Mouse (Mus musculus) inflammation-experienced regulatory T-cells, adult 6 months (primary cell): Measurements from ENCODE around the gene Capn2. TPM values are rescaled to one million over a fixed set of nuclear protein-coding genes. Genes with fewer than 3 reads are reported as not detected.
A peak's percentile ranks its signal among the peaks of the same experiment; 100 is the strongest.

Experiments used
- ATAC-seq: one replicate; pipeline ENCODE4 v1.8.0; 2017
- polyA plus RNA-seq, 3 experiments: library from polyadenylated mRNA; unstranded; fragments of 100-300 nt; shearing (Covaris generic); gene quantifications; one replicate each; pipeline ENCODE4 v1.2.1; 2017

Capn2 gene
- 10 to 100 TPM; 24.1 to 68.6 (median 38.1) TPM for polyA plus RNA-seq

- peak; percentile 26 for ATAC-seq
Observed at GRCm38 (mm10) chr1:182516758-182517676, at the start of gene Capn2. Capn2 (minus strand) TSS chr1:182517608.

GRCm38 (mm10) chr1:182565351-182565835 lies 48.0 kb upstream of the Capn2 start:
- ATAC-seq, result no peak

GRCm38 (mm10) chr1:182564408-182565120 lies 47.2 kb upstream of the Capn2 start, which contains the start of gene Capn8:
Capn8 (plus strand) TSS chr1:182565007.
- ATAC-seq, result no peak

GRCm38 (mm10) chr1:182562576-182563370 lies 45.4 kb upstream of the Capn2 start:
- ATAC-seq, result no peak

- no peak for ATAC-seq
Observed at GRCm38 (mm10) chr1:182561945-182562514, 44.6 kb upstream of the Capn2 start.

GRCm38 (mm10) chr1:182560390-182561098 lies 43.1 kb upstream of the Capn2 start:
- no peak for ATAC-seq

GRCm38 (mm10) chr1:182559530-182559929 lies 42.1 kb upstream of the Capn2 start:
- no peak for ATAC-seq

- ATAC-seq, result no peak
Observed at GRCm38 (mm10) chr1:182558271-182558670, 40.9 kb upstream of the Capn2 start.

GRCm38 (mm10) chr1:182553649-182554375 lies 36.4 kb upstream of the Capn2 start:
- no peak for ATAC-seq

GRCm38 (mm10) chr1:182550761-182551160 lies 33.4 kb upstream of the Capn2 start:
- no peak for ATAC-seq

GRCm38 (mm10) chr1:182543906-182544305 lies 26.5 kb upstream of the Capn2 start:
- ATAC-seq, result no peak

- no peak for ATAC-seq
Observed at GRCm38 (mm10) chr1:182543136-182543535, 25.7 kb upstream of the Capn2 start.

GRCm38 (mm10) chr1:182542110-182542509 lies 24.7 kb upstream of the Capn2 start:
- no peak for ATAC-seq

- peak; percentile 97 for ATAC-seq
Observed at GRCm38 (mm10) chr1:182539023-182539940, 21.9 kb upstream of the Capn2 start.

- no peak for ATAC-seq
Observed at GRCm38 (mm10) chr1:182535080-182535481, 17.7 kb upstream of the Capn2 start.

GRCm38 (mm10) chr1:182533583-182533982 lies 16.2 kb upstream of the Capn2 start:
- ATAC-seq, result no peak

- ATAC-seq, result peak; percentile 87
Observed at GRCm38 (mm10) chr1:182527921-182528858, 10.8 kb upstream of the Capn2 start.

GRCm38 (mm10) chr1:182527261-182527766 lies 9.9 kb upstream of the Capn2 start:
- no peak for ATAC-seq
